Mouse (Mus musculus): Measurements from ENCODE around the gene Bahd1.

The Bahd1 gene

GRCm38 (mm10) chr2:118899981-118900825, at the start of gene Bahd1:
Gene Bahd1, plus strand, starts transcription at chr2:118900377.
- peak in 1 of 2 experiments; percentile 28 for DNase-seq (ENCODE audit: low spot score in 2 of 2)

GRCm38 (mm10) chr2:118851756-118852155, 48.4 kb upstream of the Bahd1 start:
- DNase-seq (ENCODE audit: low spot score in 2 of 2): no peak

- DNase-seq (ENCODE audit: low spot score in 2 of 2): peak; percentile 74 to 91
Measured at GRCm38 (mm10) chr2:118861454-118862339, 38.5 kb upstream of the Bahd1 start, which contains the start of gene Ivd. Gene Ivd, plus strand, starts transcription at chr2:118861954.

- no peak for DNase-seq (ENCODE audit: low spot score in 2 of 2)
Measured at GRCm38 (mm10) chr2:118862340-118862675, 37.9 kb upstream of the Bahd1 start.

GRCm38 (mm10) chr2:118870601-118871000, 29.6 kb upstream of the Bahd1 start:
- DNase-seq (ENCODE audit: low spot score in 2 of 2): no peak

- DNase-seq (ENCODE audit: low spot score in 2 of 2): no peak
Measured at GRCm38 (mm10) chr2:118871032-118871431, 29.1 kb upstream of the Bahd1 start.

- DNase-seq (ENCODE audit: low spot score in 2 of 2): no peak
Measured at GRCm38 (mm10) chr2:118873018-118873417, 27.2 kb upstream of the Bahd1 start.

GRCm38 (mm10) chr2:118873890-118874430, 26.2 kb upstream of the Bahd1 start:
- no peak for DNase-seq (ENCODE audit: low spot score in 2 of 2)

- no peak for DNase-seq (ENCODE audit: low spot score in 2 of 2)
Measured at GRCm38 (mm10) chr2:118875316-118875715, 24.9 kb upstream of the Bahd1 start.

GRCm38 (mm10) chr2:118876453-118876852, 23.7 kb upstream of the Bahd1 start:
- DNase-seq (ENCODE audit: low spot score in 2 of 2): no peak

GRCm38 (mm10) chr2:118881019-118881418, 19.2 kb upstream of the Bahd1 start:
- no peak for DNase-seq (ENCODE audit: low spot score in 2 of 2)

- no peak for DNase-seq (ENCODE audit: low spot score in 2 of 2)
Measured at GRCm38 (mm10) chr2:118881956-118882355, 18.2 kb upstream of the Bahd1 start.

GRCm38 (mm10) chr2:118882840-118883679, 17.1 kb upstream of the Bahd1 start:
- peak; percentile 72 to 87 for DNase-seq (ENCODE audit: low spot score in 2 of 2)

- DNase-seq (ENCODE audit: low spot score in 2 of 2): no peak
Measured at GRCm38 (mm10) chr2:118887440-118887839, 12.7 kb upstream of the Bahd1 start.

- no peak for DNase-seq (ENCODE audit: low spot score in 2 of 2)
Measured at GRCm38 (mm10) chr2:118887845-118888548, 12.2 kb upstream of the Bahd1 start.

- no peak for DNase-seq (ENCODE audit: low spot score in 2 of 2)
Measured at GRCm38 (mm10) chr2:118891173-118891572, 9.0 kb upstream of the Bahd1 start.

- DNase-seq (ENCODE audit: low spot score in 2 of 2): peak in 1 of 2 experiments; percentile 36
Measured at GRCm38 (mm10) chr2:118895990-118896913, 3.9 kb upstream of the Bahd1 start.

- DNase-seq (ENCODE audit: low spot score in 2 of 2): no peak
Measured at GRCm38 (mm10) chr2:118896914-118897291, 3.3 kb upstream of the Bahd1 start.

GRCm38 (mm10) chr2:118897392-118897791, 2.8 kb upstream of the Bahd1 start:
- no peak for DNase-seq (ENCODE audit: low spot score in 2 of 2)

- no peak for DNase-seq (ENCODE audit: low spot score in 2 of 2)
Measured at GRCm38 (mm10) chr2:118897808-118898207, 2.4 kb upstream of the Bahd1 start.
